Mouse (Mus musculus) embryonic facial prominence, embryonic 11.5 days (tissue): ENCODE data around the gene Lancl1. TPM values are rescaled to one million over a fixed set of nuclear protein-coding genes. Genes with fewer than 3 reads are reported as not detected.

ENCODE experiments used
- ATAC-seq: fragments of 200-750 bp; cut with Nextera tagmentation; replicated peaks from 2 replicates; pipeline ENCODE4 v1.8.0; 2017; ENCODE audit warnings: low read depth; ENCODE audit not compliant: insufficient number of reproducible peaks, low FRiP score, low TSS enrichment
- DNase-seq: peaks from one replicate; pipeline ENCODE4 v3.0.0-alpha.2; 2015; ENCODE audit warnings: low spot score
- H3K27ac ChIP-seq: fragments of 300-500 bp; sonication (generic); replicated peaks from 2 replicates; pipeline ENCODE4 v1.5.1; 2014; ENCODE audit warnings: mild to moderate bottlenecking, low read depth, low read length, control low read depth
- H3K27me3 ChIP-seq: fragments of 300-500 bp; sonication (generic); 2 replicates; pipeline ENCODE4 v1.6.1; 2014; ENCODE audit warnings: mild to moderate bottlenecking, low read length, moderate library complexity, mixed read lengths; ENCODE audit not compliant: control insufficient read depth, insufficient read depth
- H3K36me3 ChIP-seq: fragments of 300-500 bp; sonication (generic); replicated peaks from 2 replicates; pipeline ENCODE4 v1.6.1; 2014; ENCODE audit warnings: low read depth, mild to moderate bottlenecking, low read length, moderate library complexity, mixed read lengths; ENCODE audit not compliant: control insufficient read depth, insufficient read depth
- H3K4me1 ChIP-seq: fragments of 300-500 bp; sonication (generic); 2 replicates; pipeline ENCODE4 v1.6.1; 2014; ENCODE audit warnings: low read length, mixed read lengths; ENCODE audit not compliant: control insufficient read depth, insufficient read depth
- H3K4me2 ChIP-seq: fragments of 300-500 bp; sonication (generic); 2 replicates; pipeline ENCODE4 v1.6.1; 2014; ENCODE audit warnings: low read depth, mild to moderate bottlenecking, control low read depth, low read length, moderate library complexity
- H3K4me3 ChIP-seq: fragments of 300-500 bp; sonication (generic); 2 replicates; pipeline ENCODE4 v1.5.1; 2014; ENCODE audit warnings: low read depth, low read length, control low read depth
- H3K9ac ChIP-seq: fragments of 300-500 bp; sonication (generic); replicated peaks from 2 replicates; pipeline ENCODE4 v1.6.1; 2014; ENCODE audit warnings: mild to moderate bottlenecking, control low read depth, low read length
- H3K9me3 ChIP-seq: fragments of 300-500 bp; sonication (generic); replicated peaks from 2 replicates; pipeline ENCODE4 v1.6.1; 2016; ENCODE audit warnings: mild to moderate bottlenecking, low read length, inconsistent platforms, mixed read lengths; ENCODE audit not compliant: control insufficient read depth
- WGBS: fragments of 180-500 bp; shearing (Covaris S2); extraction: QIAGEN DNeasy Blood & Tissue Kit; methylation state at CpG from one replicate; pipeline ENCODE4 v1.1.7; 2014; 5-methylcytosine and 5-hydroxymethylcytosine counted together
- polyA plus RNA-seq: library from polyadenylated mRNA; unstranded; fragments of >200 nt; fragmentation: Nextera tagmentation; extraction: Ambion mirVana; gene quantifications from 2 replicates; pipeline ENCODE4 v1.2.1, GENCODE M21; 2014

Gene Lancl1
- polyA plus RNA-seq, 1 experiment from 2014 or later: 96.5 TPM

DNA sequence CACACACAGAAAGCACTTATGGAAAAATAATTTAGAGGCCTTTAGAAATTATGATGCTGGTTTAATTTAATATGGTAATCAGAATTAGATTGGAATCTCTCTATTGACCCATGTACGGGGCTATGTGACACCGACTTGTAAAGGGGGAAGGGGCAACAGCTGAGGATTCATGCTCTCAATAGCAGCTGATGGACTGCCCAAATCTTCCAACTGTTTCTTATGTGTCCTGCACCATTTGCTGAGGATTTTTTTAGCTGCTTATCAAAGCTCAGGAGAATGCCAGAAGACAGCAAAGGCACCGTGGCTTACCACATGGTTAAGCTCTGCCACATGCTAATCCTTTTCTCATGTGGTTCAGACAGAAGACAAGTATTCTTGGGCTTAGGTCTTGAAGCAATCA is 87.6 kb downstream of the Lancl1 start:
- Histone ChIP-seq H3K4me1 (no peaks in the 10 kb centered on the region), H3K4me2 (no peak overlapping the region), H3K36me3 (no peaks in the 10 kb centered on the region), H3K9me3 (no peaks in the 10 kb centered on the region), H3K4me3 (no peak overlapping the region), H3K27me3 (no peaks in the 10 kb centered on the region), H3K27ac (no peak overlapping the region), H3K9ac (no peak overlapping the region)
- 81% methylated on average over 3 of the region's 3 CpGs for WGBS
- DNase-seq (no peak), ATAC-seq (no peak)

Other genes starting within 250 kb of the Lancl1 start
- 11.4 and 12.8 TPM in 2 replicates for gene Kansl1l, start 221.3 kb downstream of the Lancl1 start, polyA plus RNA-seq
- 58.2 TPM in 2 replicates for gene Acadl, start 175.6 kb downstream of the Lancl1 start, polyA plus RNA-seq
- gene Myl1, start 93.5 kb downstream of the Lancl1 start, polyA plus RNA-seq: 11.5 and 18.0 TPM in 2 replicates
- 0.11 and 0.14 TPM in 2 replicates for gene Cps1, start 84.2 kb upstream of the Lancl1 start, polyA plus RNA-seq